Mouse (Mus musculus) kidney, postnatal 4 days (tissue): ENCODE data around the gene Cntfr.

Experiments
- DNase-seq, 2 experiments: peaks; one replicate each; pipeline ENCODE4 v3.0.0; 2021; ENCODE audit warnings: mixed read lengths in 2 of 2

Gene Cntfr

DNA sequence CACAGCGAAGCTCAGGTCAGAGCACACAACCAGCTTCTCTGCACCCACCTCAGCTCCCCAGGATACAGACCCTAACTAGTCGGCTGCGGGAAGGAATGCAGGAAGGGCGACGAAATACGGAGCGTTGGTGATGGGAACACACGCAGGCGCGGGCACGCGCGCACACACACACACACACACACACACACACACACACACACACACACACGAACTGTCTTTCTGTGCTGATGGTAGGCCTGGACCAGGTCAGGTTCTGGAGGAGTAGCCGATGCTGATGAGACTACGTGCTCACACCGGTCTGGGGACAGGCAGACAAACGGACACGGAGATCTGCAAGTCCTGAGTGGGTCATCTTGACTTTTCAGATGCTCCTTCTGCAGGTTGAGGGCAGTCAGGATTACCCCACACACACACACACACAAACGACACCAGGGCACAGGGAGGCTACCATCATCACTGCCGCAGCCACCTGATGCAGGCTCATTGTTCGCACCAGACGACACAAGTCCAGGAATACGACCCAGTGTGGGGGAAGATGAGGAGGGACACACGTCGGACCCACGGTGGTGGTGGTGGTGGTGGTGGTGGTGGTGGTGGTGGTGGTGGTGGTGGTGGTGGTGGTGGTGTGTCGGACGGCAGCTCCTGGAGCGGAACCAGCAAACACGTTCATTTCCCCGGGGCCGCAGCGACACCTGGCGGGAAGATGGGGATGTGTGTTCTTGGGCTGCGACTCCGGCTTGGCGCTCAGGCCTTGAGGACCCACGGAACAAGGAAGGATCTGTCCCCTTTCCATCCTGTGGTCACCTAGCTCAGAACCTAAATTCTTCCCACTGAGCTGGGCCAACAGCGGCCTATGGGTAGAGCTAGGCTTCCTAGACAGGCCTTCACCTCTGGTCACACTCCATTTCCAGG is at the start of gene Cntfr:
Cntfr (minus strand) TSS at position 160 of the 912 bp plus-strand sequence.
- DNase-seq: peak; percentile 91

DNA sequence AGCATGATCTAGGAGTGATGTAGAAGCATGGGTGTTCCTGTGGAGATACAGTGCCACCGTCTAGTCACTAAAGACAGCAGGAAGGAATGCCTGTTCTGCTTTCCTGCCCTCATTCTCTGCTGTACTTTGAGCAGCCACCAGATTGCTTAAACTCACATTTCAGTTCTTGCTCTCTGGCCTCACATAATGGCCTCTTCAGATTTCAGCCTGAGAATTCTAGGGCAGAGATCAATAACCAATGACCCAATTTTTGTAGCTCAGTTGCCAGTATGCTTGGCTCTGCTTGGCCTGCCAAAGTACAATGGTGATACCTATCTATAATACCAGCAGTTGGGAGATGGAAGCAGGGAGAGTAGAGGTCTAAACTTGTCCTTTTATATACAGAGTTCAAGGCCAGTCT is 48.1 kb upstream of the Cntfr start:
- DNase-seq: no peak

DNA sequence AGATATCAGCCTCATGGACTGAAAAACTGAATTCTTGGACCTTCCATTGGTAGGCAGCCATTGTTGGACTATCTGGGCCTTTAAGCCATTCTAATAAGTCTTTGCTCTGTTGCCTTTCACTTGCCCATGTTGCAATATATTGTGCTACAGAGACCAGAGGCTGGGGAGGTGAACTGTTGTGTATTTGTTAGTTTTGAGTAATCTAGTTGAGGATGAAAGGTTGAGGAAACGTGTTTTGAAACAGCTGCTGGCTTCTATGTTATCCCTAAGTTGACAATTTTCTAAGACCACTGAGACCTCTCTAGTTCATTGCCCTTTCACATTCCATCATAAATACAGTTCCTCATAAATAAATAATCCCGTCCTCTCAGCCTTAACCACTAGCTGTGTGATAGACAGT is 47.2 kb upstream of the Cntfr start:
- no peak for DNase-seq

DNA sequence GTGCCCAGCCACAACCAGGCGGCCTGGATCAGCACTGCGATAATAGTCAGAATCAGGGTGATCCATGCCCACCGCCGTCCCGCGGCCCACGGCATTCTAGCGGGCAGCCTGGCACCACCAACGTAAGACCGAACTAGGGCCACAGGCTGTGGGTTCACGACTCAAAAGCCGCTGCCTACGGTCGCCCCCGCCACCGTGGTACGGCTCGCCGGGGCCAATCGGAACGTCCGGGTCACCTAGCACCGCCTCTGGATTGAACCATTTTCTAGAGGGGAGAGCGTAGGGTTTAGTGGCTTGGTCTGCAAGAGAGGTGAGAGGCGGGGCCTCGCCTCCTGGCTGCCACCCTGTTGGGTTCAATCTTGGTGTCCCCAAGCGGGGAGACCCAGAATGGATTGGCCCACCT is 44.3 kb upstream of the Cntfr start:
- peak; percentile 90 to 95 for DNase-seq

DNA sequence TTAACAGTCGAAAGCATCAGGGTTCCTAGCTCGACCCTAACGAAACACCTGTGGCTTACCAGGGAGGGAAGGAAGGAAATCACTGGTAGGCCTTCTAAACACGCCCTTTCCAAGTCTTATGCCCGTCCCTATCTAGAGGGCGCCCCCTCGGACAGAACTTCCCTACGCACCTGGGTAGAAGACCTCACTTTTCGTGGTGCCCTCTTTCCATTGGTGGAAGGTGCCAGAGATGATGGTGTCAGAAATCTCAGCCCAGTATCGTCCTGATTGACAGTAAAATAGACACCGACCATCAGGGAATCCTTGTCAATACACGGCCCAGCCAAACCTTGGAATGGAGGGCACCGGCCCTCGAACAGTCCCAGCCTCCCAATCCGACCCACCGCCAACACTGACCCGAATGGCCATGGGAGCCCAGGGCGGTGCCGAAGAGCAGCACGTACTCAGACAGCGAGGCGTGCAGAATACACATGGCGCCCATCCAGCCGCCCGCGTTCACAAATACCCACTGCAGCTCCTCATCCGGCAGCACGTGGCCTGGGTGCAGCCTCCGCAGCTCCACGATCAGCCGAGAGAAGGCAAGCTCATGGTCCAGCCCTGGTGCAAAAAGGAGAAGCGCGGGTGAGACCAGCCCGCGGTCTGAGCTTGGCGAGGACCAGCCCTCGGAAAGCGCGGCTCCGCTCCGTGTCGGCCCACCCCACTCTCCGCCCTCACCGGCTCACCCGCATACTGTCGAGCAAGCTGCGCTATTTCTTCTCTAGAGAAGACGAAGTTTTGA is 43.7 kb upstream of the Cntfr start:
- peak in 1 of 2 experiments; percentile 41 for DNase-seq

DNA sequence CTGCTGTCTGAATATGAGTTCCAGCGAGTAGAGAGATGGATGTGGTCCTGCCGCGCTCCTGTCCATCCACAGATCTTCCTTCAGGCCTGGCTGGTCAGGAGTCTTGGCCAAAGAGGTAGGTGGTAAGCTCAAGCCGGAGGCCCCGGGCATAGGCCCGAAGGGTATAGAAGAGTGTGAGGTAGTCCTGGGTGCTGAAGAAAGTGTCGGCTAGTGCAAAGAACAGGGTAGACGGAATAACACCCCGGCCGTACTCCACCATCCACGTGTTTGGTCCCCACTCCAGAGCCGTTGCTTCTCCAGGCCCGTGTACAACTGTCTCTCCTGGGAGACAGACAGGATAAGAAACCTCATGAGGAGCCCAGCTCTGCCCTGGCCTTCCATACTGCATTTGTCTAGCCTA is 42.4 kb upstream of the Cntfr start:
- DNase-seq: no peak

DNA sequence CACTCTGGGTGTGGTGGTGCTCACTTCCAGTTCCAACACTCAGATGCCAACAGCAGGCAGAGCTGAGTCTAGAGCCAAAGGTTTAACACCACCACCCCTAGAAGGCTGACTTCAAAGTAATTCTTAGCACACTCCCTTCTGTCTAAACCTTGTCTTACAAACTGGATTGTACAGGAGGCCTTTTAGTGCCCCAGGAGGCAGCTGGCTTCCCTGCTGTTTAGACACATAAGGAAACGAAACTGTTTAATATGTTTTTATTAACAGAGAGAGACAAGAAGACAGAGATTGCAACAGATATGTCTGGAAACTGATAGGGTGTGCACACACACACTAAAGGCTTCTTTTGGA is 41.3 kb upstream of the Cntfr start:
- no peak for DNase-seq

DNA sequence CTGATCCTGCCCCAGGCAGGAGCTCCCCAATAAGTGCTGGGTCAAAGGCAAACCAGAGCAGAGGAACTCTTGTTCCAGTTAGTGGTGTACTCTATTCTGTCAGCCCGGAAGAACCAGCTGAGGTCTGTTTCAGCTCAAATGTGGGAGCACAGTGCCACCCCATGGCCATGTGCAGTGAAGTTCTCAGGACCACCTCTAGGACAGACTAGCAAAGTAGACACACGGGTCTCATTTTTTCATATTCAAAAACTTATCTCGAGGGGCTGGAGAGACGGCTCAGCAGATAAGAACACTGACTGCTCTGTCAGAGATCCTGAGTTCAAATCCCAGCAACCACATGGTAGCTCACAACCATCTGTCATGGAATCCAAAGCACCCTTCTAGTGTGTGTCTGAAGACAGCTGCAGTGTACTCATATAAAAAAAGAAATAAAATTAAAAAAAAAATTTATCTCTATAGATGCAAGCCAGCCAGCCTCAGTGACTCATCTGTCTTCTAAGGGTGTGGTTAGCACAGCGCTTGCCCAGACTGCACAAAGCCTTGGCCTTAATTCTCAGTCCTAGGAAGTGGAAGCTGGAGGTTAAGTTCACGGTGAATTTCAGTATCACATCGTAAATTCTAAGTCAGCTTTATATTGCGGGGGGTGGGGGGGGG is 40.8 kb upstream of the Cntfr start:
- DNase-seq: peak; percentile 83 to 87

DNA sequence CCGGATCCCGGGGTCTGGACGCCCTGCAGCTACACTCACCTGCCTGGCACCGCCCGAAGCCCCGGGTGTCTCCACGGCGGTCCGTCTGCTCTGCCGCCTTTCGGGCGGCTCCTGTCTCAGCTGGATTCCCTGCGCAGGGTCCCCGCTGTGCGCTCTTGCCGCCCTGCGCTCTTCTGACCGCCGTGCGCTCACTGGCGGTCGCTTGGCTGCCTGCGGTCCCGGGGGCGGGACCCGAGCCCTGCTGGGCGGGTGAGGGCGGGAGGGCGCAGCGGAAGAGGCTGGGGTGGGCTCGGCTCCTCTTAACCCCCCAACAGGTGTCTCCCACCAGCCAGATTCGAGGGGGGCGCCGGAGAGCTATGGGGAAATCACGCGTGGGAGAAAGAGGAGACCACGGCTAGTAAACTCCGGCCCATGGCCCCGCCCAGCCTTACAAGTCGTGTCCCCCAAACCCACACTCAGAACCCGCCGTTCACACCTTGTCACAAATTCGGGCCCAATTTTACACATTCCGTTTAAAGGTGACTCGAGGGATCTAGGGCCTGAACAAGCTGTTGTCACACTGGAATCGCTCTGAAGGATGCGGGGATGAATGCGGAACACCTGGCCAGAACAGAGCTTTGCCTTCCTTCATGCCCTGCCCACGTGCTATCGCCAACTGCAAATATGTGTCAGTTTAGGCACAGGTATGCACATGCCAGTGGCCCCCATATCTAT is 34.3 kb upstream of the Cntfr start, which contains the start of gene Arid3c:
Arid3c (minus strand) TSS at position 91 of the 714 bp plus-strand sequence.
- peak; percentile 26 to 54 for DNase-seq

DNA sequence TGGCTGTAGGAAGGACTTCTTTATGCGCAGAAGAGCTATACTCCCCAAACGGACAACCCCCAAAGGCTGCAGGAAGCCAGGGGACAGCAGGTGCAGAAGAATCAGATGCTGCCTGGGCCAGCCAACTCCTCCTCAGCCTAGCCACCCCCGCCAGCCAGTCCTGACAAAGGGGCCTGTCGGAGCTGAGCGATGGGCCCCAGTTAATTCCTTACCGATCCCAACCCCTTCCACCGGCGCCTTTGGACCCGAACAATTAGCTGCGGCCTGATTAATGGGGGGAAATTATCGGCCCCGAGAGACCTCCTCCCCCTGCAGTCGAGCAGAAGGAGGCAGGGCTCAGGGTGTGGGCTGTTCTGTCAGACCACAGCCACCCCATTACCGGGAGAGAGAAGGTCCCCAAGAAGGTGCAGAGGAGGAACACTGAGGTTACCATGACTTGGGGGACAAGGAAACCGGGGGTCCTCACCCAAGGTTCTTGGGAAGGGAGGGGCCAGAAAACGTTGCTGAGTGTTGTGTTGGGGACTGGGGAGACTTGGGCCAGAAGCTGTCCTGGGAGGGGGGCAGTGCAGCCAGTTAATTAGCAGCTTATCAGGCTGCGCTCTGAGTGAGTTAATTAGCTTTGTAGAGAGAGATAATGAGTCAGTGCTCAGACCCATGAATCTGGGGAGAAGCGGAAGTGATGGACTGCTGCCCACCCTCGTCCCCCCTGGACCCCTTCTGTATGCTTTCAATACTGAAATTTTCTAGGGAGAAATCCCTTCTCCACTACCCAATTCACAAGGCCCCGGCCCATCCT is 30.1 kb upstream of the Cntfr start:
- DNase-seq: no peak

DNA sequence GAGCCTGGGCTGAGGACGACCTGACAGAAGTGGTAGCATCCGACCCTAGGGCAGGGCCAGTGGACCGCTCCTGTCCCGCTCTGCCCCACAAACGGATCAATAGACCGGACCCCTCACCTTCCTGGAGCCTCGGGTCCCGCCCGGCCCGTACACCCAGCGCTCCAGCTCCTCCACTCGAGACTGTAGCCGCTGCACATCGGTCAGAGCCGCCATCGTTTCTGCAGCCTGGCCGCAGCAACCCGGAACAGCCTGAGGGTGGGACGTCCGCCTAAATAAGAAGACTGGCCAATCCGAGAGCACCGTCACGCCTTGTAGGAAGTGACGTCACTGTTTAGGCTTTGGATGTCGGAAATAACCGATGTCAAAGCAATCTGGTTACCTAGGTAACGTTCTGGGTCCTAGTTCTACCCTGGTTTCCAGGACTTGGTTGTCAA is 26.0 kb upstream of the Cntfr start, which contains the start of gene Dctn3:
Dctn3 (minus strand) TSS at position 253 of the 434 bp plus-strand sequence.
- DNase-seq: peak; percentile 87 to 92

DNA sequence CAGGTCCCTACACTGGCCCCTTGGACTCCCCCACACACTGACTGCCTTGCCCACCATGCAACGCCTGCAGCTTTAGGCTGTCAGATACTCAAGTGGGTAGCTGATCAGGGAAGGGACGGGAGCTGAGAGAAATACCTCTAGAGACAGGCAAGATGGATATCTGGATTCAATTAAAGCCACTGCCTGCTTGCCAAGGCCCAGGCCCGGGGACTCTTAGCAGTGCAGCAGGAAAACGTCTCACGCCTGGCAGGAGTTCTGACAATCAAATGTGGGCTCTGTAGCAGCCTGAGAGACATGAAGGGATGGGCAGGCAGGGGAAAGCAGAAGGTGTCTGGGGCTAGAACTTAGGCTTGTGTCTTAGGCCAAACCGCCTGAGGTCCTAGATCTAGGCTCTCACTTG is 19.9 kb upstream of the Cntfr start:
- DNase-seq: no peak

DNA sequence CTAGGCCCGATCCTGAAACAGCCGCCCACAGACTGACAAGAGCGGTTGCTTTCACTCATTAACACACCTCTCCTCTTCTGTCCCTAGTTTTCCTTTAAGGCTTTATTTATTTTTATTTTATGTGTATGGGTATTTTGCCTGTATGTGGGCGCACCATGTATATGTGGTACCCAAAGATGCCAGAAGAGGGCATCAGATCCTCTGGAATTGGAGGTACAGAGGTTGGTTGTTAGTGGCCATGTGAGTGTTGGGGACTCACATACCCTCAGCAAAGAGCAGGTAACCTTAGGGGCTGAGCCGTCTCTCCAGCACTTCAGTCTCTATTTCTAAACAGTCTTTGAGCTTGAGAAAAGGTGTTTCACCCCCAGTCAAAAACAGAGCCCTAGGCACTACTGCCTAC is 18.7 kb upstream of the Cntfr start:
- peak; percentile 60 to 66 for DNase-seq

DNA sequence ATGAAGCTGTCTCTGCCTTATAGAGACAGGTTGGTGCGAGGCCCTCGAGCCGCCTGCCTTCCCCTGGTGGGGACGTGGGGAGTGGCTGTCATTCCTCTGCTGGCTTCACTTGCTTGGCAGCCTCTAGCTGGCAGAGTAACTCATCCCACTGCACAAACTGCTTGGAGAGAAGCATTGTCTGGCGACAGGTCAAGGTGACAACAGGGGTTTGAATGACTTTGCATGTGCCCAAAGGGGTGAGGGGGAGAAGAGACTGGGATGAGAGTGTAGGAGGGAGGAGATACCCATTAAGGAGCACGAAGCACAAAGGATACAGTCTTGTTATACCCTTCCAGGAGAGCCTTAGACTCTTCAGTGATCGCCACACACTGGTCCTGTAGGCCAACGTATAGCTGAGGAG is 18.2 kb upstream of the Cntfr start:
- no peak for DNase-seq

DNA sequence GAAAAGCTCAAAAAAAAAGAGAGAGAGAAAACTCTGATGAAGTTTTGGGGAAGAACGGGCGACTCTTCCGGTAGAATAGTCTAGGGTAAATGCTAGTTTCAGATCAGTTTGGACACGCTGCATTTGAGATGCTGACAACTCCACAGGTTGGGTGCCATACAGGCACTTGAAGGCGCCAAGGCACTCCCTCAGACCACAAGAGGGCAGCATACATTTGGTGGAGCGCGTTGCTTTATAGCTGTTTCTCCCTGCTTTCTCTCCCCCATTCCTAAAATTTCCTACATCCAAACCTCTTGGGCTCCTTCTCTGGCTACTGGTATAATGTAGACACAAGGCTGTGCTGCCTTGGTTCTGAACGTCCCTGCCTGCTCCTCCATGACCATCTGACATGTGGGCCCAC is 17.4 kb upstream of the Cntfr start:
- DNase-seq: peak; percentile 79 to 84

DNA sequence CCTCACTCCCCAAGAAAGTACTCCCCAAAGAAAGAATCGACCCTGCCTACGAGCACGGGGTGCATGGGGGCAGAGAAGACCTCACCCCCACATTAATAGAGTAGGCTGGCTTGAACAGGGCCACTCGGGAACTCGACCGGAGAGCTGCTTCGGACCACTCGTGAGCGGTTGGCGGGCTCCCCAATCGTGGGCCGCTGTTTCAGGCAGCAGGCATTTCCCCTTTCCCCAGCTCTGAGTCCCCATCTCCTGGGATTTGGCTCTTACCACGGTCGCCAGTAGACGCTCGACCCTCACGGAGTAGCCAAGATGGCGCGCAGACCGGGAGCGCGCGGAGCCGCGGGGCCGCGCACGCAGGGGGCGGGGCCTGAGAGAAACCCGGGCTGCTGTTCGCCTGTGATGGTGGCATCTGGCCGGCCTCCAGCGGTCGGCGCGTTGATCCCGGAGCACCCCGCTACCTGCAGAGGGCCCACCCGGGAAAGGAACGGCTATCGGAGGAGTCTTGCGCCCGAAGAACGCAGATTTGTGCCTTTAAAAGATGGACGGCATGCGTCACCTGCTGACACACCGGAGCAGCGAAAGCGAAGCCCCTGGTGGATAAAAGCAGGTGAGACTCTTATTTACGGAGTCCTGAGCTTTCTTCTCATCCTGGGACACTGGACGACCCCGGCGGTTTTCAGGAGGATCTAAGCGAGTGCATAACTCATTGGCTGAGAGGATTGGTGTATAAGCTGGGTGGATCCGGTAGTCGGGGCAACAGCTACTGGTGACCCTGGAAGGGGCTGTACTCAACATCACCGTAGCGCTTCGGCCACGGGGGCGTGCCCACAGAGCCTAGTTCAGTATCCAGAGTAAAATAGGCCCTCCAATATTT is 16.5 kb upstream of the Cntfr start, which contains the start of gene Rpp25l:
Rpp25l (minus strand) TSS at position 338 of the 871 bp plus-strand sequence.
- DNase-seq: peak; percentile 90 to 94

DNA sequence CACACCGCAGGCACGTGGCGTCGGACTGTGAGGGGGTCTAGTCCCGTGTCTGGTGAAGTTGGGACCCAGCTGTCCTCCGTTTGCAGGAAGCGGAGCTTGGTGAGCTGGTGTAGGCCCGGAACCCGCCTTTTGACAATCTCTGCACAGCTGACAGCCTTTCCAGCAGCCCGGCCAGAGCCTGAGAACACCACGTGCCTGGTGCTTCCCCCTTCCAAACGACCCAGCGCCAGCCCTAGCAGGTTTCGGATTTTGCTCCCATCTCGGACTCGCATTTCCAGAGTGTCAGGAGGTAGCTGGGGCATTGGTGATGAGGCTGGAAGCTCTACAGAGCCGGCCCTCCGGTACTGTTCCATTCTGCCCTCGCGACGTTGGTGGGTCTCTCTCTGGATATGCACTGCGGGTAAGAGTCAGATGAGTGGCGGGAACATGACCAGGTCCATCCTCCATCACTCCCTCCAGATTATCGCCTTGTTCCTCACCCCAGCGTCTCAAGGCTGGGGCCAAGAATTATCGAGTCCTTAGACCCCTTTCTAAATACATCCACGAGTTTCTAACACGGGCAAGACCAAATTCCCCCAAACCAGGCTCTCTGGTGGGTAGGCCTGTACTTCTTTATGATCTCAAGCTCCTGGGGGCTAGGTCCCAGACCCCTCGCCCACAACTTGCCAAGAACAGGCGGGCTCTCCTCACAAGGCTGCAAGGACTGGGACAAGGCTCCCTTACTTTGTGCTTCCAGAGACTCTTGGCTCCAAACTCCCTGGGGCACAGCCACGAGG is 15.7 kb upstream of the Cntfr start:
- peak in 1 of 2 experiments; percentile 54 for DNase-seq

DNA sequence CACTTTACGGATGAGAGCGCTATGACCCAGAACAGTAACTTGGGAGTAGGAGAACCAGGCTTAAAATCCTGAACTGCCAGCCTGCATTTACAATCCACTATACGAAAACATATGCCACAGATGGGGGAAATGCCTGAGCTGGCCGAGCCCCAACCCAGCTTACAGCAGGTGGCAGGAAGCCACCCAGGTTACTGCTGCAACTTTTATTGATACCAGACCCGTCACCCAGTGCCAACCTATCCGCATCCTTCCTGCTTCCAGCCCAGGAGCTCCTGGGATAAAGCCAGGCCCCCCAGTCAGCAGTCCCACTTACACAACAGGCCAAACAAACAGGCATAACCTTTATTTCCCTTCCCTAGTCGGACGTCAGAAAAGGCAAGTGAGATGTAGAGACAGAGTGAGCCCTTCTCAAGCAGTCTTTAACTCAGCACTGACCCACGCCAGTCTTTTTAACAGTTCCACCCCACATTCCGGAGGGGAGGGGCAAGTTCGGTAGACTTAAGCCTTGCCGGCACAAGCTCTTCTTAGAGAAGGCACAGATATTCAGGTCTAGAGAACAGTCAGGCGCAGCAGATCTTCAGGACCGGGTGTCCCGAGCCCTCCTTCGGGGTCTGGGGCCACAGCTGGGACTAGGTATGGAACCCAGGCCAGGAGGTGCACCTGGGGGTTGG is 15.0 kb upstream of the Cntfr start:
- peak in 1 of 2 experiments; percentile 40 for DNase-seq

DNA sequence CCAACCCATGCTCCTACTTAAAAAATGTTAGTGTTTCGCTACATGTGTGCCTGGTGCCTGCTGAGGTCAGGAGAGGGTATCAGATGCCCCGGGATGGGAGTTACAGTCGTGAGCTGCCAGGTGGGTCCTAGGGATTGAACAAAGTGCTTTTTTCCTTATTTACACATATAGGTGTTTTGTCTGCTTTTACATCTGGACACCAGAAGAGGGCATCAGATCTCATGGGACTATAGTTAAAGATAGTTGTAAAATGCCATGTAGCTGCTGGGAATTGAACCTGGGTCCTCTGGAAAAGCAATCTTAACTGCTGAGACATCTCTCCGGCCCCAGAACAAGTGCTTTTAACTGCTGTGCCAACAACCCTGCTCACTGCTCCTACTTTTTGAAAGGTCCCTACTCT is 13.3 kb upstream of the Cntfr start:
- DNase-seq: no peak
